Mouse (Mus musculus): ENCODE measurements around the gene Ntn4. TPM values are rescaled to one million over a fixed set of nuclear protein-coding genes. Genes with fewer than 3 reads are reported as not detected.
"Not testable (repeated sequence)": the region's sequence is repeated elsewhere in the genome, so short reads cannot be mapped to it uniquely, and the experiment has no call there.

Gene Ntn4
- polyA plus RNA-seq, 1 experiment from 2014 or later, result 0.65 TPM

- ATAC-seq (replicated peaks; ENCODE audit: low FRiP score, low TSS enrichment, low read depth) (no peak), DNase-seq (ENCODE audit: low spot score) (no peak)
These were observed 43.4 kb downstream of the Ntn4 start for GRCm38 (mm10) chr10:93683896-93684295.

GRCm38 (mm10) chr10:93685416-93685815, 44.9 kb downstream of the Ntn4 start:
- H3K27ac ChIP-seq (ENCODE audit: low read depth); H3K36me3 ChIP-seq (ENCODE audit: control insufficient read depth, insufficient read depth, low read length); H3K4me2 ChIP-seq (ENCODE audit: low read length); H3K27me3 ChIP-seq (replicated peaks; ENCODE audit: control insufficient read depth, insufficient read depth, low read length); H3K9ac ChIP-seq (ENCODE audit: low read length); ATAC-seq (replicated peaks; ENCODE audit: low FRiP score, low TSS enrichment, low read depth); H3K4me1 ChIP-seq (replicated peaks; ENCODE audit: control insufficient read depth, insufficient read depth, low read length); DNase-seq (ENCODE audit: low spot score); H3K9me3 ChIP-seq (ENCODE audit: control insufficient read depth, low read length); H3K4me3 ChIP-seq (ENCODE audit: low read depth, low read length): not testable (repeated sequence)
- 86% methylated on average over 3 of the region's 3 CpGs for WGBS

More at GRCm38 (mm10) chr10:93683896-93684295, 43.4 kb downstream of the Ntn4 start:
- Histone ChIP-seq H3K4me1 (replicated peaks; ENCODE audit: control insufficient read depth, insufficient read depth, low read length) (no peaks in the 10 kb centered on the region), H3K27ac (ENCODE audit: low read depth) (no peak overlapping the region), H3K27me3 (replicated peaks; ENCODE audit: control insufficient read depth, insufficient read depth, low read length) (no peaks in the 10 kb centered on the region), H3K4me3 (ENCODE audit: low read depth, low read length) (no peak overlapping the region), H3K9me3 (ENCODE audit: control insufficient read depth, low read length) (no peaks in the 10 kb centered on the region), H3K4me2 (ENCODE audit: low read length) (no peak overlapping the region), H3K36me3 (ENCODE audit: control insufficient read depth, insufficient read depth, low read length) (no peaks in the 10 kb centered on the region), H3K9ac (ENCODE audit: low read length) (no peak overlapping the region)
- 86% methylated on average over 4 of the region's 4 CpGs for WGBS

GRCm38 (mm10) chr10:93686579-93686978, 46.1 kb downstream of the Ntn4 start:
- DNase-seq (ENCODE audit: low spot score), result no peak
- WGBS, result 95% methylated on average over 6 of the region's 6 CpGs
- ATAC-seq (replicated peaks; ENCODE audit: low FRiP score, low TSS enrichment, low read depth), result no peak
- Histone ChIP-seq H3K27ac (ENCODE audit: low read depth) (no peak overlapping the region), H3K36me3 (ENCODE audit: control insufficient read depth, insufficient read depth, low read length) (no peaks in the 10 kb centered on the region), H3K4me1 (replicated peaks; ENCODE audit: control insufficient read depth, insufficient read depth, low read length) (0 out of 2 replicates have a peak, but pooled peaks cover 3% of the 10 kb centered on the region), H3K4me2 (ENCODE audit: low read length) (no peak overlapping the region), H3K9ac (ENCODE audit: low read length) (no peak overlapping the region), H3K9me3 (ENCODE audit: control insufficient read depth, low read length) (no peaks in the 10 kb centered on the region), H3K4me3 (ENCODE audit: low read depth, low read length) (no peak overlapping the region), H3K27me3 (replicated peaks; ENCODE audit: control insufficient read depth, insufficient read depth, low read length) (no peaks in the 10 kb centered on the region)

GRCm38 (mm10) chr10:93687781-93688180, 47.3 kb downstream of the Ntn4 start:
- 0 out of 2 replicates have a peak, but pooled peaks cover 3% of the 10 kb centered on the region for H3K4me1 ChIP-seq (replicated peaks; ENCODE audit: control insufficient read depth, insufficient read depth, low read length)
- H3K9ac ChIP-seq (ENCODE audit: low read length), result no peak overlapping the region
- 91% methylated on average over 3 of the region's 3 CpGs for WGBS
- no peaks in the 10 kb centered on the region for H3K9me3 ChIP-seq (ENCODE audit: control insufficient read depth, low read length)
- DNase-seq (ENCODE audit: low spot score) (no peak), ATAC-seq (replicated peaks; ENCODE audit: low FRiP score, low TSS enrichment, low read depth) (no peak)
- no peak overlapping the region for H3K27ac ChIP-seq (ENCODE audit: low read depth)
- H3K4me2 ChIP-seq (ENCODE audit: low read length), result no peak overlapping the region
- H3K27me3 ChIP-seq (replicated peaks; ENCODE audit: control insufficient read depth, insufficient read depth, low read length), result no peaks in the 10 kb centered on the region
- H3K4me3 ChIP-seq (ENCODE audit: low read depth, low read length), result no peak overlapping the region
- H3K36me3 ChIP-seq (ENCODE audit: control insufficient read depth, insufficient read depth, low read length), result no peaks in the 10 kb centered on the region

GRCm38 (mm10) chr10:93688306-93689171, 48.1 kb downstream of the Ntn4 start:
- DNase-seq (ENCODE audit: low spot score) (no peak), ATAC-seq (replicated peaks; ENCODE audit: low FRiP score, low TSS enrichment, low read depth) (no peak)
- Histone ChIP-seq H3K9me3 (ENCODE audit: control insufficient read depth, low read length) (no peaks in the 10 kb centered on the region), H3K27ac (ENCODE audit: low read depth) (no peak overlapping the region; the same call in 1 of the 2 replicates), H3K9ac (ENCODE audit: low read length) (no peak overlapping the region), H3K27me3 (replicated peaks; ENCODE audit: control insufficient read depth, insufficient read depth, low read length) (no peaks in the 10 kb centered on the region), H3K4me3 (ENCODE audit: low read depth, low read length) (no peak overlapping the region), H3K36me3 (ENCODE audit: control insufficient read depth, insufficient read depth, low read length) (no peaks in the 10 kb centered on the region), H3K4me1 (replicated peaks; ENCODE audit: control insufficient read depth, insufficient read depth, low read length) (0 out of 2 replicates have a peak, but pooled peaks cover 3% of the 10 kb centered on the region), H3K4me2 (ENCODE audit: low read length) (no peak overlapping the region)
- WGBS, result 69% methylated on average over 26 of the region's 26 CpGs

GRCm38 (mm10) chr10:93691344-93691743, 50.9 kb downstream of the Ntn4 start:
- 55% methylated on average over 11 of the region's 11 CpGs for WGBS
- H3K4me1 ChIP-seq (replicated peaks; ENCODE audit: control insufficient read depth, insufficient read depth, low read length), result 0 out of 2 replicates have a peak, but pooled peaks cover 3% of the 10 kb centered on the region
- no peak overlapping the region for H3K4me2 ChIP-seq (ENCODE audit: low read length)
- no peaks in the 10 kb centered on the region for H3K27me3 ChIP-seq (replicated peaks; ENCODE audit: control insufficient read depth, insufficient read depth, low read length)
- no peak overlapping the region for H3K9ac ChIP-seq (ENCODE audit: low read length)
- H3K27ac ChIP-seq (ENCODE audit: low read depth), result no peak overlapping the region
- ATAC-seq (replicated peaks; ENCODE audit: low FRiP score, low TSS enrichment, low read depth), result no peak
- H3K36me3 ChIP-seq (ENCODE audit: control insufficient read depth, insufficient read depth, low read length), result no peaks in the 10 kb centered on the region
- H3K9me3 ChIP-seq (ENCODE audit: control insufficient read depth, low read length), result no peaks in the 10 kb centered on the region
- no peak for DNase-seq (ENCODE audit: low spot score)
- no peak overlapping the region for H3K4me3 ChIP-seq (ENCODE audit: low read depth, low read length)

GRCm38 (mm10) chr10:93695043-93695791, 54.7 kb downstream of the Ntn4 start:
- H3K4me3 ChIP-seq (ENCODE audit: low read depth, low read length), result no peak overlapping the region
- H3K9me3 ChIP-seq (ENCODE audit: control insufficient read depth, low read length), result no peaks in the 10 kb centered on the region
- no peaks in the 10 kb centered on the region for H3K36me3 ChIP-seq (ENCODE audit: control insufficient read depth, insufficient read depth, low read length)
- 69% methylated on average over 21 of the region's 21 CpGs for WGBS
- no peak overlapping the region for H3K9ac ChIP-seq (ENCODE audit: low read length)
- no peaks in the 10 kb centered on the region for H3K27me3 ChIP-seq (replicated peaks; ENCODE audit: control insufficient read depth, insufficient read depth, low read length)
- H3K4me1 ChIP-seq (replicated peaks; ENCODE audit: control insufficient read depth, insufficient read depth, low read length), result no peaks in the 10 kb centered on the region
- H3K4me2 ChIP-seq (ENCODE audit: low read length), result no peak overlapping the region
- no peak for ATAC-seq (replicated peaks; ENCODE audit: low FRiP score, low TSS enrichment, low read depth)
- no peak for DNase-seq (ENCODE audit: low spot score)
- no peak overlapping the region for H3K27ac ChIP-seq (ENCODE audit: low read depth)

GRCm38 (mm10) chr10:93696001-93696400, 55.5 kb downstream of the Ntn4 start:
- Histone ChIP-seq H3K27ac (ENCODE audit: low read depth) (no peak overlapping the region), H3K4me2 (ENCODE audit: low read length) (no peak overlapping the region), H3K27me3 (replicated peaks; ENCODE audit: control insufficient read depth, insufficient read depth, low read length) (no peaks in the 10 kb centered on the region), H3K4me1 (replicated peaks; ENCODE audit: control insufficient read depth, insufficient read depth, low read length) (no peaks in the 10 kb centered on the region), H3K4me3 (ENCODE audit: low read depth, low read length) (no peak overlapping the region), H3K9me3 (ENCODE audit: control insufficient read depth, low read length) (no peaks in the 10 kb centered on the region), H3K9ac (ENCODE audit: low read length) (no peak overlapping the region), H3K36me3 (ENCODE audit: control insufficient read depth, insufficient read depth, low read length) (no peaks in the 10 kb centered on the region)
- no peak for DNase-seq (ENCODE audit: low spot score)
- no peak for ATAC-seq (replicated peaks; ENCODE audit: low FRiP score, low TSS enrichment, low read depth)
- 92% methylated on average over 4 of the region's 4 CpGs for WGBS
